Mouse (Mus musculus) spleen, adult 2 months (tissue): ENCODE measurements at regions not wholly inside any gene's neighbourhood (a gene's known extent, or its start where the extent isn't known, plus 50 kb on each side); places are given as distances from the start of the nearest gene placed in this dataset.

Experiments used
- CTCF ChIP-seq: fragments of 200-500 bp; IDR thresholded peaks from 2 replicates; pipeline ENCODE4 v1.5.1; 2011; ENCODE audit warnings: mild to moderate bottlenecking, inconsistent platforms; ENCODE audit not compliant: insufficient read depth, insufficient read length, insufficient replicate concordance; ENCODE audit errors: extremely low read depth
- POLR2A ChIP-seq: fragments of 200-500 bp; IDR thresholded peaks from 2 replicates; pipeline ENCODE4 v1.6.1; 2011; ENCODE audit warnings: low read depth, low read length, inconsistent platforms

GRCm38 (mm10) chr2:124895002-124895401 is 172.9 kb upstream of the Slc24a5 start:
- TF ChIP-seq CTCF (no peak), POLR2A (no peak)
